Mouse (Mus musculus) megakaryocyte, embryonic 14.5 days (primary cell): ENCODE measurements around the gene Sirt4.

Experiments used
- FLI1 ChIP-seq: IDR thresholded peaks from 2 replicates; pipeline ENCODE4 v1.6.1; 2012; ENCODE audit warnings: low read length, inconsistent platforms, mixed read lengths
- GATA1 ChIP-seq: IDR thresholded peaks from 3 replicates; pipeline ENCODE4 v1.6.1; 2012; ENCODE audit warnings: mixed read lengths, low read length, inconsistent platforms, borderline replicate concordance

- TF ChIP-seq GATA1 = no peak
- TF ChIP-seq FLI1 = no peak
Observed at GRCm38 (mm10) chr5:115493441-115493840, 8.9 kb upstream of the Sirt4 start.
